Mouse (Mus musculus) embryonic facial prominence, embryonic 10.5 days (tissue): ENCODE measurements around the gene Gm4513. TPM values are rescaled to one million over a fixed set of nuclear protein-coding genes. Genes with fewer than 3 reads are reported as not detected.
"Not testable (repeated sequence)": the region's sequence is repeated elsewhere in the genome, so short reads cannot be mapped to it uniquely, and the experiment has no call there.

Experiments used
- DNase-seq: peaks from one replicate; pipeline ENCODE4 v3.0.0-alpha.2; 2017; ENCODE audit warnings: low spot score
- H3K27ac ChIP-seq: fragments of 300-500 bp; sonication (generic); replicated peaks from 2 replicates; pipeline ENCODE4 v1.5.1; 2016; ENCODE audit warnings: mild to moderate bottlenecking
- H3K27me3 ChIP-seq: fragments of 300-500 bp; sonication (generic); replicated peaks from 2 replicates; pipeline ENCODE4 v1.6.1; 2016; ENCODE audit warnings: low read depth, mild to moderate bottlenecking; ENCODE audit not compliant: poor library complexity, severe bottlenecking
- H3K36me3 ChIP-seq: fragments of 300-500 bp; sonication (generic); replicated peaks from 2 replicates; pipeline ENCODE4 v1.6.1; 2016; ENCODE audit warnings: mild to moderate bottlenecking, moderate library complexity
- H3K4me1 ChIP-seq: fragments of 300-500 bp; sonication (generic); 2 replicates; pipeline ENCODE4 v1.6.1; 2016
- H3K4me3 ChIP-seq: fragments of 300-500 bp; sonication (generic); 2 replicates; pipeline ENCODE4 v1.5.1; 2016; ENCODE audit warnings: mild to moderate bottlenecking, moderate library complexity
- H3K9me3 ChIP-seq: fragments of 300-500 bp; sonication (generic); 2 replicates; pipeline ENCODE4 v1.6.1; 2016; ENCODE audit warnings: mild to moderate bottlenecking
- WGBS: fragments of 180-500 bp; shearing (Covaris S2); methylation state at CpG from one replicate; pipeline ENCODE4 v1.1.7; 2016; 5-methylcytosine and 5-hydroxymethylcytosine counted together
- polyA plus RNA-seq: library from polyadenylated mRNA; unstranded; fragments of >200 nt; fragmentation: Nextera tagmentation; extraction: Ambion mirVana; gene quantifications from 2 replicates; pipeline ENCODE4 v1.2.1, GENCODE M21; 2016

Gene Gm4513
- polyA plus RNA-seq = not detected in 2 replicates

DNA sequence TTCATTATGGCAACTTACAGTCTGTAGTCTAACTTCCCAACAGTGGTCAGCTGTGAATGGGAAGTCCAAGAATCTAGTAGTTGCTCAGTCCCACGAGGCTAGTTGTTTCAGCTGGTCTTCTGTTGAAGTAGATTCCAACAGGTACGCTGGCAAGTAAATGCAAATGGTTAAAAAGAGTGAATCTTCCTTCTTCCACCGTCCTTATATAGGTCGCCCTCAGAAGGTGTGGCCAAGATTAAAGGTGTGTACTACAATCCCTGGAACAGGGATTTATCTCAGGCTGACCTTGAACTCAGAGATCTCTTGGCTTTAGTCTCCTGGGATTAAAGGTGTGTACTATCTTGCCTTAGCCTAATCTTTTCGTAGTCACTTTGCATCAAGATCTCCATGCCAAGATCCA lies at the start of gene Gm4513:
Gene Gm4513 (minus strand): TSS at position 101 of the 400 bp plus-strand sequence.
- 84% methylated on average over 3 of the region's 5 CpGs for WGBS
- H3K36me3 ChIP-seq = not testable (repeated sequence)

DNA sequence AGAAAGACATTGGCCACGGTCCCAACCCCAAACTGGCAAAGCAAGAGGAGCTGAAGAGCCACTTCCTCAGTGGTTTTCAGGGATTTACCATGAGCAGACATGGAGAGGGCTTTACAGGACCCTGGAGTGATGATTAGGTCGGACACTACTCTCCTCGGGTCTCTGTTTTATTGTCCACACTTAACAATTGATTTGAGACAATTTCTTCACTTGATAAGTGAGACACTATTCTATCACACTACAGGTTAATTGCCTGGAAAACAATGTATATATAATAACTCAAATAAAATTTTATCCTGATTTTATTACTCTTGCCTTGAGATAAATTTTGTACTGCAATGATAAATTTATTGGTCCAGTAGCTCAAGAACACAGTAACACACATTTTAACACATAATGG lies 22.7 kb downstream of the Gm4513 start, which contains the start of gene Gm4141:
Gene Gm4141 (minus strand): TSS at position 101 of the 400 bp plus-strand sequence.
- H3K27ac ChIP-seq, H3K4me3 ChIP-seq, H3K4me1 ChIP-seq, DNase-seq, H3K36me3 ChIP-seq, H3K27me3 ChIP-seq, H3K9me3 ChIP-seq: not testable (repeated sequence)
- WGBS = no CpG with 5 or more reads among the region's 3 CpGs

More for the DNA sequence above, at the start of gene Gm4513:
- not testable (repeated sequence) for H3K4me1 ChIP-seq, H3K4me3 ChIP-seq, DNase-seq, H3K27ac ChIP-seq, H3K27me3 ChIP-seq, H3K9me3 ChIP-seq

DNA sequence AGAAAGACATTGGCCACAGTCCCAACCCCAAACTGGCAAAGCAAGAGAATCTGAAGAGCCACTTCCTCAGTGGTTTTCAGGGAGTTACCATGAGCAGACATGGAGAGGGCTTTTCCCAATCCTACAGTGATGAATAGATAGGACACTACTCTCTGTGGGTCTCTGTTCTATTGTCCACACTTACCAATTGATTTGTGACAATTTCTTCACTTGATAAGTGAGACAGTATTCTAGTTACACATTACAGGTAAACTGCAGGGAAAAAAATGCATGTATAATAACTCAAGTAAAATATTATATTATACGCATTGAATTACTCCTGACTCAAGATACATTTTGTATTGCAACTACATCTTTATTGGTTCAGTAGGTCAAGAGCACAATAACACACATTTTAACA lies 53.2 kb downstream of the Gm4513 start, which contains the start of gene Gm5726:
Gene Gm5726 (minus strand): TSS at position 101 of the 400 bp plus-strand sequence.
- H3K27me3 ChIP-seq, DNase-seq, H3K27ac ChIP-seq, H3K4me3 ChIP-seq, H3K4me1 ChIP-seq, H3K9me3 ChIP-seq, H3K36me3 ChIP-seq: not testable (repeated sequence)
- WGBS = no CpG with 5 or more reads among the region's 1 CpGs

Other genes starting within 250 kb of the Gm4513 start
- gene Gm5728, start 223.6 kb downstream of the Gm4513 start, polyA plus RNA-seq = not detected in 2 replicates
- not detected in 2 replicates for gene Vmn1r100, start 181.1 kb downstream of the Gm4513 start, polyA plus RNA-seq
- gene Vmn1r101, start 156.4 kb downstream of the Gm4513 start, polyA plus RNA-seq = not detected in 2 replicates
- not detected in 2 replicates for gene Gm10670, start 124.1 kb downstream of the Gm4513 start, polyA plus RNA-seq
- not detected in 2 replicates for gene Vmn1r103, start 88.5 kb downstream of the Gm4513 start, polyA plus RNA-seq
- gene Vmn1r104, start 65.2 kb downstream of the Gm4513 start, polyA plus RNA-seq = not detected in 2 replicates
- not detected in 2 replicates for gene Gm5726, start 53.3 kb downstream of the Gm4513 start, polyA plus RNA-seq
- not detected in 2 replicates for gene Gm4141, start 22.8 kb downstream of the Gm4513 start, polyA plus RNA-seq
- gene Vmn1r107, start 69.9 kb upstream of the Gm4513 start, polyA plus RNA-seq = not detected in 2 replicates
- gene Vmn1r111, start 104.2 kb upstream of the Gm4513 start, polyA plus RNA-seq = not detected in 2 replicates
- not detected in 2 replicates for gene Gm10668, start 131.6 kb upstream of the Gm4513 start, polyA plus RNA-seq
- gene Vmn1r112, start 172.2 kb upstream of the Gm4513 start, polyA plus RNA-seq = not detected in 2 replicates
- not detected in 2 replicates for gene Vmn1r113, start 188.3 kb upstream of the Gm4513 start, polyA plus RNA-seq
- gene Vmn1r114, start 213.2 kb upstream of the Gm4513 start, polyA plus RNA-seq = not detected in 2 replicates
- not detected in 2 replicates for gene Vmn1r115, start 246.0 kb upstream of the Gm4513 start, polyA plus RNA-seq